Mouse (Mus musculus) embryonic facial prominence, embryonic 13.5 days (tissue): ENCODE results near the gene Pcmt1. TPM values are rescaled to one million over a fixed set of nuclear protein-coding genes. Genes with fewer than 3 reads are reported as not detected.

ENCODE experiments used
- ATAC-seq: fragments of 200-750 bp; cut with Nextera tagmentation; 2 replicates; pipeline ENCODE4 v1.8.0; 2017; ENCODE audit warnings: low read depth; ENCODE audit not compliant: insufficient number of reproducible peaks, insufficient read depth, low FRiP score, low TSS enrichment
- H3K27ac ChIP-seq: fragments of 300-500 bp; sonication (generic); 2 replicates; pipeline ENCODE4 v1.5.1; 2015; ENCODE audit warnings: moderate library complexity, mild to moderate bottlenecking, inconsistent platforms
- H3K27me3 ChIP-seq: fragments of 300-500 bp; sonication (generic); 2 replicates; pipeline ENCODE4 v1.6.1; 2015; ENCODE audit warnings: mild to moderate bottlenecking, inconsistent platforms
- H3K36me3 ChIP-seq: fragments of 300-500 bp; sonication (generic); 2 replicates; pipeline ENCODE4 v1.6.1; 2015; ENCODE audit warnings: mild to moderate bottlenecking, inconsistent platforms
- H3K4me1 ChIP-seq: fragments of 300-500 bp; sonication (generic); 2 replicates; pipeline ENCODE4 v1.6.1; 2015; ENCODE audit warnings: inconsistent platforms
- H3K4me2 ChIP-seq: fragments of 300-500 bp; sonication (generic); 2 replicates; pipeline ENCODE4 v1.6.1; 2015; ENCODE audit warnings: moderate library complexity, mild to moderate bottlenecking, inconsistent platforms
- H3K4me3 ChIP-seq: fragments of 300-500 bp; sonication (generic); 2 replicates; pipeline ENCODE4 v1.5.1; 2015; ENCODE audit warnings: mild to moderate bottlenecking, inconsistent platforms
- H3K9ac ChIP-seq: fragments of 300-500 bp; sonication (generic); 2 replicates; pipeline ENCODE4 v1.6.1; 2015; ENCODE audit warnings: mild to moderate bottlenecking, inconsistent platforms
- H3K9me3 ChIP-seq: fragments of 300-500 bp; sonication (generic); 2 replicates; pipeline ENCODE4 v1.6.1; 2016; ENCODE audit warnings: inconsistent platforms
- WGBS: fragments of 180-500 bp; shearing (Covaris S2); methylation state at CpG from one replicate; pipeline ENCODE4 v1.1.7; 2015; ENCODE audit warnings: mixed read lengths; 5-methylcytosine and 5-hydroxymethylcytosine counted together
- polyA plus RNA-seq: library from polyadenylated mRNA; unstranded; fragments of >200 nt; fragmentation: Nextera tagmentation; extraction: Ambion mirVana; gene quantifications from 2 replicates; pipeline ENCODE4 v1.2.1, GENCODE M21; 2015

Gene Pcmt1
- polyA plus RNA-seq, 1 experiment from 2014 or later, result 126 TPM

- Histone ChIP-seq H3K27ac (peak overlapping the region; percentile 96), H3K4me1 (peaks cover 32% of the 10 kb centered on the region), H3K36me3 (peaks cover 29% of the 10 kb centered on the region), H3K4me3 (peak overlapping the region; percentile 99), H3K27me3 (no peaks in the 10 kb centered on the region), H3K9me3 (no peaks in the 10 kb centered on the region), H3K9ac (peak overlapping the region; percentile 100), H3K4me2 (peak overlapping the region; percentile 68)
- peak; percentile 82 for ATAC-seq
- WGBS, result under 1% methylated on average over 49 of the region's 64 CpGs
Measured at GRCm38 (mm10) chr10:7681343-7682025, 548 bp upstream of the Pcmt1 start.

- WGBS, result 61% methylated on average over 1 of the region's 1 CpGs
Measured at GRCm38 (mm10) chr10:7673673-7674072, 7.3 kb downstream of the Pcmt1 start.

GRCm38 (mm10) chr10:7667342-7667802 lies 13.6 kb downstream of the Pcmt1 start, which contains the start of gene Nup43:
Gene Nup43, plus strand, starts transcription at chr10:7667503.
- H3K4me1 ChIP-seq, result peaks cover 8% of the 10 kb centered on the region
- peak; percentile 82 for ATAC-seq

More at GRCm38 (mm10) chr10:7673673-7674072, 7.3 kb downstream of the Pcmt1 start:
- no peak for ATAC-seq
- peaks cover 68% of the 10 kb centered on the region for H3K36me3 ChIP-seq
- no peak overlapping the region for H3K27ac ChIP-seq
- H3K9ac ChIP-seq, result no peak overlapping the region
- no peaks in the 10 kb centered on the region for H3K27me3 ChIP-seq
- H3K4me3 ChIP-seq, result no peak overlapping the region
- H3K4me2 ChIP-seq, result no peak overlapping the region
- no peaks in the 10 kb centered on the region for H3K4me1 ChIP-seq
- no peaks in the 10 kb centered on the region for H3K9me3 ChIP-seq

GRCm38 (mm10) chr10:7664889-7665288 lies 16.0 kb downstream of the Pcmt1 start:
- H3K4me2 ChIP-seq, result no peak overlapping the region

More at GRCm38 (mm10) chr10:7667342-7667802, 13.6 kb downstream of the Pcmt1 start, which contains the start of gene Nup43:
- Histone ChIP-seq H3K9me3 (no peaks in the 10 kb centered on the region), H3K36me3 (peaks cover 24% of the 10 kb centered on the region), H3K27me3 (no peaks in the 10 kb centered on the region), H3K4me3 (peak within 1 kb of the TSS; percentile 84), H3K4me2 (peak within 1 kb of the TSS; percentile 78), H3K9ac (peak within 1 kb of the TSS; percentile 84), H3K27ac (peak within 1 kb of the TSS; percentile 82)
- under 1% methylated on average over 24 of the region's 24 CpGs for WGBS

GRCm38 (mm10) chr10:7664027-7664526 lies 16.9 kb downstream of the Pcmt1 start:
- no peak for ATAC-seq
- peak overlapping the region; percentile 87 for H3K4me2 ChIP-seq
- H3K27ac ChIP-seq, result peak overlapping the region; percentile 89
- H3K36me3 ChIP-seq, result no peaks in the 10 kb centered on the region
- peaks cover 8% of the 10 kb centered on the region for H3K4me1 ChIP-seq
- 53% methylated on average over 6 of the region's 6 CpGs for WGBS
- no peaks in the 10 kb centered on the region for H3K9me3 ChIP-seq
- no peaks in the 10 kb centered on the region for H3K27me3 ChIP-seq
- H3K9ac ChIP-seq, result peak overlapping the region; percentile 93
- H3K4me3 ChIP-seq, result peak overlapping the region; percentile 96

More at GRCm38 (mm10) chr10:7664889-7665288, 16.0 kb downstream of the Pcmt1 start:
- WGBS, result 91% methylated on average over 1 of the region's 1 CpGs
- no peaks in the 10 kb centered on the region for H3K27me3 ChIP-seq
- H3K4me1 ChIP-seq, result peaks cover 8% of the 10 kb centered on the region
- no peaks in the 10 kb centered on the region for H3K9me3 ChIP-seq
- H3K36me3 ChIP-seq, result peaks cover 4% of the 10 kb centered on the region
- H3K9ac ChIP-seq, result no peak overlapping the region
- H3K4me3 ChIP-seq, result no peak overlapping the region
- no peak for ATAC-seq
- no peak overlapping the region for H3K27ac ChIP-seq

- H3K4me1 ChIP-seq, result peaks cover 7% of the 10 kb centered on the region
- peak; percentile 84 for ATAC-seq
- under 1% methylated on average over 64 of the region's 64 CpGs for WGBS
Measured at GRCm38 (mm10) chr10:7663159-7664026, 17.5 kb downstream of the Pcmt1 start.

GRCm38 (mm10) chr10:7662471-7663141 lies 18.3 kb downstream of the Pcmt1 start:
- Histone ChIP-seq H3K9me3 (no peaks in the 10 kb centered on the region), H3K4me3 (peak overlapping the region; percentile 96), H3K4me2 (peak overlapping the region; percentile 87), H3K27ac (peak overlapping the region; percentile 89), H3K4me1 (no peaks in the 10 kb centered on the region), H3K36me3 (no peaks in the 10 kb centered on the region), H3K9ac (peak overlapping the region; percentile 93), H3K27me3 (no peaks in the 10 kb centered on the region)
- ATAC-seq, result peak; percentile 76
- WGBS, result under 1% methylated on average over 44 of the region's 44 CpGs

More at GRCm38 (mm10) chr10:7663159-7664026, 17.5 kb downstream of the Pcmt1 start:
- Histone ChIP-seq H3K9ac (peak overlapping the region; percentile 93), H3K27me3 (no peaks in the 10 kb centered on the region), H3K4me3 (peak overlapping the region; percentile 96), H3K27ac (peak overlapping the region; percentile 89), H3K9me3 (no peaks in the 10 kb centered on the region), H3K36me3 (no peaks in the 10 kb centered on the region), H3K4me2 (peak overlapping the region; percentile 87)

GRCm38 (mm10) chr10:7651057-7651456 lies 29.9 kb downstream of the Pcmt1 start:
- no peaks in the 10 kb centered on the region for H3K4me1 ChIP-seq
- H3K27me3 ChIP-seq, result no peaks in the 10 kb centered on the region
- WGBS, result 88% methylated on average over 2 of the region's 2 CpGs
- H3K9ac ChIP-seq, result no peak overlapping the region
- H3K4me3 ChIP-seq, result no peak overlapping the region
- H3K4me2 ChIP-seq, result no peak overlapping the region
- peaks cover 25% of the 10 kb centered on the region for H3K36me3 ChIP-seq
- no peak for ATAC-seq
- no peaks in the 10 kb centered on the region for H3K9me3 ChIP-seq
- H3K27ac ChIP-seq, result no peak overlapping the region

GRCm38 (mm10) chr10:7649059-7649458 lies 31.9 kb downstream of the Pcmt1 start:
- Histone ChIP-seq H3K27ac (no peak overlapping the region), H3K4me3 (no peak overlapping the region), H3K9me3 (no peaks in the 10 kb centered on the region), H3K36me3 (peaks cover 33% of the 10 kb centered on the region), H3K4me1 (no peaks in the 10 kb centered on the region), H3K9ac (no peak overlapping the region), H3K27me3 (no peaks in the 10 kb centered on the region), H3K4me2 (no peak overlapping the region)
- no peak for ATAC-seq
- WGBS, result 87% methylated on average over 4 of the region's 4 CpGs

- Histone ChIP-seq H3K4me1 (no peaks in the 10 kb centered on the region), H3K36me3 (peaks cover 57% of the 10 kb centered on the region), H3K4me3 (no peak overlapping the region), H3K4me2 (no peak overlapping the region), H3K27me3 (no peaks in the 10 kb centered on the region), H3K9ac (no peak overlapping the region), H3K27ac (no peak overlapping the region), H3K9me3 (no peaks in the 10 kb centered on the region)
- 89% methylated on average over 2 of the region's 2 CpGs for whole genome bisulfite sequencing
- no peak for ATAC-seq
Measured at GRCm38 (mm10) chr10:7645911-7646310, 35.0 kb downstream of the Pcmt1 start.

GRCm38 (mm10) chr10:7640366-7640765 lies 40.6 kb downstream of the Pcmt1 start:
- Histone ChIP-seq H3K4me2 (no peak overlapping the region), H3K27ac (no peak overlapping the region), H3K9me3 (no peaks in the 10 kb centered on the region), H3K9ac (no peak overlapping the region), H3K4me1 (no peaks in the 10 kb centered on the region), H3K27me3 (no peaks in the 10 kb centered on the region), H3K4me3 (no peak overlapping the region), H3K36me3 (peaks cover 68% of the 10 kb centered on the region)
- ATAC-seq, result no peak
- WGBS, result 96% methylated on average over 12 of the region's 12 CpGs
